In the genomic region with DNA sequence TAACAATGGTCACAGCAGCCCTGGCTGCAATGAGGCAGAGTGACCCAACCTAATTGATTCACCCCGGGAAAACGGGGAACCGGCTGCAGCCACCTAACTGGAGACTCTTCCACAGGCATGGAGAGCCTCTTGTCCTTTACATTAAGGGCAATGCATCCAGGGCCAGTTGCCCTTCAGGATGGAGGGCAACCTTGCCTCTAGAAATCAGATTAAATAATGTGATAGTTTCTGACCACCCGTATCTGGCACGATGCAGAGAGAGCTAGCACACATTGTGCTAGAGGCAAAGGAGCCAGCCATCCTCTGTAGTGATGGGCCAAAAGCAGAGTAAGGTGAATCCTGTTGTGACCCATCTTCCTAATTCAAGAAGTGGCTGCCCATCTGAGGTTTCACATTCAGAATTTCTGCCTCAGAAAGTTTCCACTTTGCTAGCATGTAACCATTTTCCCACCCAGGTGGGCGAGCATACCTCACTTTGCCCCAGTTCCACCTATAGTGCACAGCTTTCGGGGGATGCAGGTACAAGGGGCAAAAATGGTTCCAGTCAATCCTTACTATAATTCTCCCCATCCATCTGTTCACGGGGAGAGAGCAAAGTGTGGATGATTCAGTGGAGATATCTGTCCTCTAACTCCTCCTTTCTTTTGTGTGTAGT, we compare ENCODE assay signal across 7 mouse cellular contexts. TPM values are rescaled to one million over a fixed set of nuclear protein-coding genes. Genes with fewer than 3 reads are reported as not detected.
DNase-seq lines count a peak whose midpoint lies in the region; ATAC-seq and TF ChIP-seq lines count a peak whose summit lies in the region.

No protein-coding gene starts in this region.

- H3K4me2 ChIP-seq in lung, embryonic 14.5 days: peak overlapping the region; percentile 90
- peak overlapping the region; percentile 77 for H3K4me2 ChIP-seq in embryonic facial prominence, embryonic 13.5 days
- H3K4me2 ChIP-seq in limb, embryonic 12.5 days: peak overlapping the region; percentile 84

- no peak for ATAC-seq in lung, embryonic 14.5 days (ENCODE audit: insufficient read depth)
- ATAC-seq in embryonic facial prominence, embryonic 13.5 days (ENCODE audit: insufficient number of reproducible peaks, insufficient read depth, low FRiP score, low TSS enrichment, low read depth): no peak
- no peak for ATAC-seq in limb, embryonic 12.5 days (ENCODE audit: insufficient number of reproducible peaks, insufficient read depth, low FRiP score, low TSS enrichment, low read depth)

- no peaks in the 10 kb centered on the region for H3K36me3 ChIP-seq in lung, embryonic 14.5 days (ENCODE audit: insufficient read depth)
- peaks cover 5% of the 10 kb centered on the region for H3K36me3 ChIP-seq in embryonic facial prominence, embryonic 13.5 days
- H3K36me3 ChIP-seq in limb, embryonic 12.5 days: no peaks in the 10 kb centered on the region
- H3K36me3 ChIP-seq in small intestine, adult 2 months (ENCODE audit: control insufficient read depth, insufficient read depth, low read length): peaks cover 2% of the 10 kb centered on the region; the same call in 1 of the 2 replicates

- H3K27me3 ChIP-seq in lung, embryonic 14.5 days (ENCODE audit: insufficient read depth, low read length): no peaks in the 10 kb centered on the region
- H3K27me3 ChIP-seq in embryonic facial prominence, embryonic 13.5 days: no peaks in the 10 kb centered on the region
- H3K27me3 ChIP-seq in limb, embryonic 12.5 days: no peaks in the 10 kb centered on the region
- no peaks in the 10 kb centered on the region for H3K27me3 ChIP-seq in small intestine, adult 2 months (ENCODE audit: control insufficient read depth, insufficient read depth, low read length)

- H3K4me3 ChIP-seq in lung, embryonic 14.5 days (ENCODE audit: low read depth, low read length): peak overlapping the region; percentile 72
- peak overlapping the region; percentile 74 for H3K4me3 ChIP-seq in embryonic facial prominence, embryonic 13.5 days
- peak overlapping the region; percentile 83 for H3K4me3 ChIP-seq in limb, embryonic 12.5 days (replicated peaks)
- H3K4me3 ChIP-seq in small intestine, adult 2 months (ENCODE audit: low read depth, low read length): peak overlapping the region; percentile 72

- no peak for DNase-seq in lung, embryonic 14.5 days
- DNase-seq in lung, postnatal 14 days: no peak
- DNase-seq in gastrocnemius, postnatal 10 days: no peak
- no peak for DNase-seq in spleen, postnatal 14 days (ENCODE audit: low spot score in 2 of 2)

- TF ChIP-seq POLR2A in small intestine, adult 2 months (IDR thresholded peaks at IDR 0.05; ENCODE audit: low read depth, low read length): no peak

- H3K4me1 ChIP-seq in lung, embryonic 14.5 days (ENCODE audit: insufficient read depth): peaks cover 4% of the 10 kb centered on the region; the same call in 1 of the 2 replicates
- H3K4me1 ChIP-seq in embryonic facial prominence, embryonic 13.5 days: peaks cover 23% of the 10 kb centered on the region
- peaks cover 23% of the 10 kb centered on the region for H3K4me1 ChIP-seq in limb, embryonic 12.5 days (replicated peaks)
- H3K4me1 ChIP-seq in small intestine, adult 2 months (ENCODE audit: control insufficient read depth, insufficient read depth, insufficient read length, low read length): peaks cover 7% of the 10 kb centered on the region; the same call in 1 of the 2 replicates

- WGBS in lung, embryonic 14.5 days: 45% methylated on average over 8 of the region's 8 CpGs
- WGBS in embryonic facial prominence, embryonic 13.5 days: 22% methylated on average over 8 of the region's 8 CpGs
- 49% methylated on average over 8 of the region's 8 CpGs for WGBS in limb, embryonic 12.5 days
- 36% methylated on average over 8 of the region's 8 CpGs for WGBS in small intestine, adult 2 months

- no peak for TF ChIP-seq CTCF in lung, embryonic 14.5 days (IDR thresholded peaks at IDR 0.05; ENCODE audit: low read depth)
- TF ChIP-seq CTCF in small intestine, adult 2 months (IDR thresholded peaks at IDR 0.05; ENCODE audit: extremely low read depth, insufficient read length, insufficient replicate concordance, low read depth, low read length): no peak

- H3K9me3 ChIP-seq in lung, embryonic 14.5 days (ENCODE audit: low read depth, low read length): no peaks in the 10 kb centered on the region
- H3K9me3 ChIP-seq in embryonic facial prominence, embryonic 13.5 days: no peaks in the 10 kb centered on the region
- H3K9me3 ChIP-seq in limb, embryonic 12.5 days: no peaks in the 10 kb centered on the region

- no peak overlapping the region for H3K27ac ChIP-seq in lung, embryonic 14.5 days (ENCODE audit: low read depth)
- H3K27ac ChIP-seq in embryonic facial prominence, embryonic 13.5 days: peak overlapping the region; percentile 95; the same call in 1 of the 2 replicates
- no peak overlapping the region for H3K27ac ChIP-seq in limb, embryonic 12.5 days
- no peak overlapping the region for H3K27ac ChIP-seq in small intestine, adult 2 months (ENCODE audit: insufficient read depth, low read depth, low read length)

- peak overlapping the region; percentile 79 for H3K9ac ChIP-seq in lung, embryonic 14.5 days
- H3K9ac ChIP-seq in embryonic facial prominence, embryonic 13.5 days: peak overlapping the region; percentile 92
- H3K9ac ChIP-seq in limb, embryonic 12.5 days (replicated peaks): peak overlapping the region; percentile 90

RNA-seq across cellular contexts. Expression of a gene that starts 1.9 kb away (rescaled TPM):
- polyA plus RNA-seq in lung, embryonic 14.5 days (2014; fragmentation: Nextera tagmentation; extraction: Ambion mirVana): 18.6 and 20.7 TPM in 2 replicates
- 30.6 and 31.9 TPM in 2 replicates for polyA plus RNA-seq in embryonic facial prominence, embryonic 13.5 days (2015; fragmentation: Nextera tagmentation; extraction: Ambion mirVana)
- polyA plus RNA-seq in limb, embryonic 12.5 days (2016; fragmentation: Nextera tagmentation; extraction: Ambion mirVana): 30.4 and 31.4 TPM in 2 replicates
- 4.3 and 5.4 TPM in 2 replicates for polyA plus RNA-seq in small intestine, adult 2 months (2012; rRNA removed)
- total RNA-seq in gastrocnemius, postnatal 10 days (2021): 10 to 100 TPM; 12.3 to 15.6 TPM
